Mouse (Mus musculus) hindbrain, embryonic 14.5 days (tissue): Measurements from ENCODE around the gene Dagla. TPM values are rescaled to one million over a fixed set of nuclear protein-coding genes. Genes with fewer than 3 reads are reported as not detected.

Experiments
- ATAC-seq: fragments of 200-750 bp; cut with Nextera tagmentation; 2 replicates; pipeline ENCODE4 v1.8.0; 2017; ENCODE audit warnings: moderate number of reproducible peaks, mild to moderate bottlenecking, moderate TSS enrichment, moderate library complexity; ENCODE audit not compliant: low FRiP score
- DNase-seq: peaks from one replicate; pipeline ENCODE4 v3.0.0-alpha.2; 2015; ENCODE audit warnings: low spot score
- H3K27ac ChIP-seq: fragments of 300-500 bp; sonication (generic); 2 replicates; pipeline ENCODE4 v1.5.1; 2014; ENCODE audit warnings: mild to moderate bottlenecking, moderate library complexity
- H3K27me3 ChIP-seq: fragments of 300-500 bp; sonication (generic); 2 replicates; pipeline ENCODE4 v1.6.1; 2014; ENCODE audit warnings: mild to moderate bottlenecking, low read length, mixed read lengths; ENCODE audit not compliant: control insufficient read depth, insufficient read depth
- H3K36me3 ChIP-seq: fragments of 300-500 bp; sonication (generic); replicated peaks from 2 replicates; pipeline ENCODE4 v1.6.1; 2014; ENCODE audit not compliant: control insufficient read depth, insufficient read depth
- H3K4me1 ChIP-seq: fragments of 300-500 bp; sonication (generic); replicated peaks from 2 replicates; pipeline ENCODE4 v1.6.1; 2014; ENCODE audit warnings: antibody characterized with exemption, low read length, mixed read lengths; ENCODE audit not compliant: control insufficient read depth, insufficient read depth
- H3K4me2 ChIP-seq: fragments of 300-500 bp; sonication (generic); replicated peaks from 2 replicates; pipeline ENCODE4 v1.6.1; 2014; ENCODE audit warnings: mild to moderate bottlenecking, moderate library complexity
- H3K4me3 ChIP-seq: fragments of 300-500 bp; sonication (generic); replicated peaks from 2 replicates; pipeline ENCODE4 v1.5.1; 2014; ENCODE audit warnings: mild to moderate bottlenecking, low read length
- H3K9ac ChIP-seq: fragments of 300-500 bp; sonication (generic); 2 replicates; pipeline ENCODE4 v1.6.1; 2014
- H3K9me3 ChIP-seq: fragments of 300-500 bp; sonication (generic); 2 replicates; pipeline ENCODE4 v1.6.1; 2016; ENCODE audit warnings: low read length; ENCODE audit not compliant: control insufficient read depth
- WGBS: fragments of 180-500 bp; shearing (Covaris S2); extraction: QIAGEN DNeasy Blood & Tissue Kit; methylation state at CpG from one replicate; pipeline ENCODE4 v1.1.7; 2014; 5-methylcytosine and 5-hydroxymethylcytosine counted together
- polyA plus RNA-seq: library from polyadenylated mRNA; unstranded; fragments of >200 nt; fragmentation: Nextera tagmentation; extraction: Ambion mirVana; gene quantifications from 2 replicates; pipeline ENCODE4 v1.2.1, GENCODE M21; 2014

The Dagla gene
- polyA plus RNA-seq, 1 experiment from 2014 or later = 10.2 TPM

- no peak overlapping the region for H3K9ac ChIP-seq
- H3K9me3 ChIP-seq = no peaks in the 10 kb centered on the region
- DNase-seq = no peak
- no peak overlapping the region for H3K4me2 ChIP-seq
- ATAC-seq = no peak
- H3K27me3 ChIP-seq = 0 out of 2 replicates have a peak, but pooled peaks cover 6% of the 10 kb centered on the region
- WGBS = 75% methylated on average over 4 of the region's 4 CpGs
- no peak overlapping the region for H3K27ac ChIP-seq
- no peak overlapping the region for H3K4me3 ChIP-seq
- no peaks in the 10 kb centered on the region for H3K36me3 ChIP-seq
- H3K4me1 ChIP-seq = peaks cover 15% of the 10 kb centered on the region
Observed at GRCm38 (mm10) chr19:10338724-10339123, 34.0 kb upstream of the Dagla start.

- no peaks in the 10 kb centered on the region for H3K36me3 ChIP-seq
- WGBS = 61% methylated on average over 4 of the region's 4 CpGs
- no peak overlapping the region for H3K4me2 ChIP-seq
- no peaks in the 10 kb centered on the region; the same call in 1 of the 2 replicates for H3K4me1 ChIP-seq
- DNase-seq (no peak), ATAC-seq (no peak)
- no peaks in the 10 kb centered on the region for H3K9me3 ChIP-seq
- H3K9ac ChIP-seq = 0 out of 2 replicates have a peak overlapping the region, but pooled peaks have one; percentile 10
- no peak overlapping the region for H3K4me3 ChIP-seq
- H3K27ac ChIP-seq = no peak overlapping the region
- H3K27me3 ChIP-seq = 0 out of 2 replicates have a peak, but pooled peaks cover 1% of the 10 kb centered on the region
Observed at GRCm38 (mm10) chr19:10334467-10334866, 29.8 kb upstream of the Dagla start.

GRCm38 (mm10) chr19:10333545-10334252 lies 29.0 kb upstream of the Dagla start:
- WGBS = 37% methylated on average over 9 of the region's 9 CpGs
- no peak overlapping the region for H3K27ac ChIP-seq
- no peaks in the 10 kb centered on the region for H3K9me3 ChIP-seq
- no peak overlapping the region for H3K4me2 ChIP-seq
- peak; percentile 89 for DNase-seq
- no peaks in the 10 kb centered on the region for H3K4me1 ChIP-seq
- H3K4me3 ChIP-seq = no peak overlapping the region
- no peaks in the 10 kb centered on the region for H3K36me3 ChIP-seq
- no peaks in the 10 kb centered on the region for H3K27me3 ChIP-seq
- ATAC-seq = peak; percentile 71
- no peak overlapping the region for H3K9ac ChIP-seq

DNA sequence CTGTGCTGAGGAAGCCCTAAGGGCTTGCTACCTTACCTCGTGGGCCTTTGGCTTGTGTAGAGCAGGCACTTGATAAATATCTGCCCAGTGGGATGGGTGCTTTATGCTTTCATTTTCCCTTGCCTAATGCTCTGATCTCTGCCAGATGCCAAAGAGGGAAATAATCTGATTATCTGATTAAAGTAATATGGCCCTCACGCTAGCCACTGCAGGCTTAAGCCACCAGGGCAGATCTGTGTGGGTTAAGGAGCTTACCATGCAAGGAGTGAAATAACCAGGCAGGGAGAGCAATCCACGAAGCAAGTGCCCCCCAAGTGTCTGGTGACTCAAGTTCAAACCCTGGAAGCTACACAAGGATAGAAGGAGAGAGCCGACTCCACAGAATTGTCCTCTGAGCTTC lies 27.0 kb upstream of the Dagla start:
- no peak overlapping the region for H3K9ac ChIP-seq
- no peak overlapping the region for H3K4me3 ChIP-seq
- DNase-seq = no peak
- WGBS = 69% methylated on average over 4 of the region's 4 CpGs
- no peaks in the 10 kb centered on the region for H3K9me3 ChIP-seq
- H3K27me3 ChIP-seq = no peaks in the 10 kb centered on the region
- no peak overlapping the region for H3K27ac ChIP-seq
- H3K4me2 ChIP-seq = no peak overlapping the region
- no peaks in the 10 kb centered on the region for H3K4me1 ChIP-seq
- no peaks in the 10 kb centered on the region for H3K36me3 ChIP-seq
- ATAC-seq = no peak

- Histone ChIP-seq H3K4me1 (no peaks in the 10 kb centered on the region), H3K36me3 (no peaks in the 10 kb centered on the region), H3K4me2 (no peak overlapping the region), H3K4me3 (no peak overlapping the region), H3K27me3 (no peaks in the 10 kb centered on the region), H3K9me3 (no peaks in the 10 kb centered on the region), H3K27ac (no peak overlapping the region), H3K9ac (no peak overlapping the region)
- 85% methylated on average over 8 of the region's 8 CpGs for WGBS
- DNase-seq (no peak), ATAC-seq (no peak)
Observed at GRCm38 (mm10) chr19:10329033-10329432, 24.4 kb upstream of the Dagla start.

- ATAC-seq (no peak), DNase-seq (no peak)
- no peak overlapping the region for H3K4me3 ChIP-seq
- no peak overlapping the region for H3K4me2 ChIP-seq
- H3K27me3 ChIP-seq = no peaks in the 10 kb centered on the region
- no peak overlapping the region for H3K9ac ChIP-seq
- 59% methylated on average over 3 of the region's 3 CpGs for WGBS
- no peaks in the 10 kb centered on the region for H3K36me3 ChIP-seq
- no peaks in the 10 kb centered on the region for H3K9me3 ChIP-seq
- peaks cover 7% of the 10 kb centered on the region; the same call in 1 of the 2 replicates for H3K4me1 ChIP-seq
- no peak overlapping the region for H3K27ac ChIP-seq
Observed at GRCm38 (mm10) chr19:10326609-10327008, 21.9 kb upstream of the Dagla start.

- no peaks in the 10 kb centered on the region for H3K36me3 ChIP-seq
- DNase-seq = no peak
- no peaks in the 10 kb centered on the region for H3K9me3 ChIP-seq
- ATAC-seq = peak; percentile 27; the same call in 1 of the 2 replicates
- peaks cover 7% of the 10 kb centered on the region; the same call in 1 of the 2 replicates for H3K4me1 ChIP-seq
- no peak overlapping the region for H3K27ac ChIP-seq
- no peaks in the 10 kb centered on the region for H3K27me3 ChIP-seq
- H3K9ac ChIP-seq = no peak overlapping the region
- H3K4me2 ChIP-seq = no peak overlapping the region
- whole genome bisulfite sequencing = 72% methylated on average over 5 of the region's 5 CpGs
- no peak overlapping the region for H3K4me3 ChIP-seq
Observed at GRCm38 (mm10) chr19:10323860-10324259, 19.2 kb upstream of the Dagla start.

- ATAC-seq (peak; percentile 51; the same call in 1 of the 2 replicates), DNase-seq (peak; percentile 66)
- Histone ChIP-seq H3K9me3 (no peaks in the 10 kb centered on the region), H3K9ac (no peak overlapping the region), H3K27me3 (no peaks in the 10 kb centered on the region), H3K27ac (peak overlapping the region; percentile 29; the same call in 1 of the 2 replicates), H3K4me3 (no peak overlapping the region), H3K4me2 (no peak overlapping the region), H3K4me1 (peaks cover 7% of the 10 kb centered on the region; the same call in 1 of the 2 replicates), H3K36me3 (no peaks in the 10 kb centered on the region)
- WGBS = 16% methylated on average over 9 of the region's 9 CpGs
Observed at GRCm38 (mm10) chr19:10323362-10323837, 18.7 kb upstream of the Dagla start.

DNA sequence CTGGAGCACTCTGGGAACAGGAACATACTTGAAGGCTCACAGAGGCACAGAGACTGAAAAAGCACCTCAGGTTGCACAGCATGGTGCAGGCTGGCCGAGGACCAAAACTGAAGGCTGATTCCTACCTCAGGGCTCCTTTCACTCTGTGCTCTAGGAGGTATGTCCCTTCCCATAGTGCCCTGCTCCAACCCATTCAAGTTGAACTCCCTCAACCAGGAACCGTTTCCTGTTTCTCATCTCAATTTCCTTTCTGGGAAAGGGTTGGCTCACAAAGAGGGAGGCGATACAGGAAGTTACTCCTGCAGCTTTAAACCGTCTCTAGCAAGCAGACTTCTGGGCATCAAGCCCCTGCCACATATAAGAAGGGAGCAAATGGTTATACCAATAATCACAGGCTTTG lies 13.1 kb upstream of the Dagla start:
- WGBS = 72% methylated on average over 4 of the region's 4 CpGs
- Histone ChIP-seq H3K36me3 (no peaks in the 10 kb centered on the region), H3K9me3 (no peaks in the 10 kb centered on the region), H3K4me2 (no peak overlapping the region), H3K9ac (no peak overlapping the region), H3K4me1 (no peaks in the 10 kb centered on the region), H3K27me3 (no peaks in the 10 kb centered on the region), H3K27ac (no peak overlapping the region), H3K4me3 (no peak overlapping the region)
- DNase-seq (no peak), ATAC-seq (no peak)
